Mouse (Mus musculus): Measurements from ENCODE around the gene Stk25.

The Stk25 gene

GRCm38 (mm10) chr1:93668791-93669548 is 10.5 kb upstream of the Stk25 start:
- DNase-seq (ENCODE audit: low read depth), result peak; percentile 23

- no peak for DNase-seq (ENCODE audit: low read depth)
These were observed 9.4 kb upstream of the Stk25 start for GRCm38 (mm10) chr1:93667760-93668400.

GRCm38 (mm10) chr1:93657025-93657360 is 1.5 kb downstream of the Stk25 start:
- DNase-seq (ENCODE audit: low read depth), result no peak

GRCm38 (mm10) chr1:93656325-93657024 is 2.0 kb downstream of the Stk25 start:
- no peak for DNase-seq (ENCODE audit: low read depth)

GRCm38 (mm10) chr1:93654798-93655197 is 3.7 kb downstream of the Stk25 start:
- no peak for DNase-seq (ENCODE audit: low read depth)

GRCm38 (mm10) chr1:93654275-93654674 is 4.2 kb downstream of the Stk25 start:
- DNase-seq (ENCODE audit: low read depth), result no peak

- no peak for DNase-seq (ENCODE audit: low read depth)
These were observed 8.8 kb downstream of the Stk25 start for GRCm38 (mm10) chr1:93649604-93650172.

- DNase-seq (ENCODE audit: low read depth), result no peak
These were observed 15.8 kb downstream of the Stk25 start for GRCm38 (mm10) chr1:93642692-93643091.

GRCm38 (mm10) chr1:93641978-93642377 is 16.5 kb downstream of the Stk25 start:
- no peak for DNase-seq (ENCODE audit: low read depth)

- peak; percentile 42 for DNase-seq (ENCODE audit: low read depth)
These were observed 22.1 kb downstream of the Stk25 start for GRCm38 (mm10) chr1:93636211-93636897.

- peak; percentile 98 for DNase-seq (ENCODE audit: low read depth)
These were observed 22.8 kb downstream of the Stk25 start for GRCm38 (mm10) chr1:93635580-93636192.

GRCm38 (mm10) chr1:93635091-93635579 is 23.3 kb downstream of the Stk25 start:
- no peak for DNase-seq (ENCODE audit: low read depth)

GRCm38 (mm10) chr1:93634481-93634891 is 24.0 kb downstream of the Stk25 start:
- peak; percentile 32 for DNase-seq (ENCODE audit: low read depth)

- DNase-seq (ENCODE audit: low read depth), result no peak
These were observed 25.7 kb downstream of the Stk25 start for GRCm38 (mm10) chr1:93632723-93633122.

GRCm38 (mm10) chr1:93630796-93631195 is 27.7 kb downstream of the Stk25 start:
- no peak for DNase-seq (ENCODE audit: low read depth)

GRCm38 (mm10) chr1:93624502-93624901 is 34.0 kb downstream of the Stk25 start:
- no peak for DNase-seq (ENCODE audit: low read depth)

- DNase-seq (ENCODE audit: low read depth), result no peak
These were observed 39.5 kb downstream of the Stk25 start for GRCm38 (mm10) chr1:93618948-93619347.

- DNase-seq (ENCODE audit: low read depth), result peak; percentile 54
These were observed 40.3 kb downstream of the Stk25 start for GRCm38 (mm10) chr1:93618059-93618748.

- no peak for DNase-seq (ENCODE audit: low read depth)
These were observed 48.7 kb downstream of the Stk25 start for GRCm38 (mm10) chr1:93609762-93610161.

- DNase-seq (ENCODE audit: low read depth), result no peak
These were observed 49.7 kb downstream of the Stk25 start for GRCm38 (mm10) chr1:93608696-93609245.

All from fibroblast of lung, adult 2 months (primary cell).